Mouse (Mus musculus): ENCODE results near the gene Zfp281. TPM values are rescaled to one million over a fixed set of nuclear protein-coding genes. Genes with fewer than 3 reads are reported as not detected.

Zfp281 gene
- 25.6 and 26.8 TPM in 2 replicates for polyA plus RNA-seq (2015; fragmentation: Nextera tagmentation; extraction: Ambion mirVana)

DNA sequence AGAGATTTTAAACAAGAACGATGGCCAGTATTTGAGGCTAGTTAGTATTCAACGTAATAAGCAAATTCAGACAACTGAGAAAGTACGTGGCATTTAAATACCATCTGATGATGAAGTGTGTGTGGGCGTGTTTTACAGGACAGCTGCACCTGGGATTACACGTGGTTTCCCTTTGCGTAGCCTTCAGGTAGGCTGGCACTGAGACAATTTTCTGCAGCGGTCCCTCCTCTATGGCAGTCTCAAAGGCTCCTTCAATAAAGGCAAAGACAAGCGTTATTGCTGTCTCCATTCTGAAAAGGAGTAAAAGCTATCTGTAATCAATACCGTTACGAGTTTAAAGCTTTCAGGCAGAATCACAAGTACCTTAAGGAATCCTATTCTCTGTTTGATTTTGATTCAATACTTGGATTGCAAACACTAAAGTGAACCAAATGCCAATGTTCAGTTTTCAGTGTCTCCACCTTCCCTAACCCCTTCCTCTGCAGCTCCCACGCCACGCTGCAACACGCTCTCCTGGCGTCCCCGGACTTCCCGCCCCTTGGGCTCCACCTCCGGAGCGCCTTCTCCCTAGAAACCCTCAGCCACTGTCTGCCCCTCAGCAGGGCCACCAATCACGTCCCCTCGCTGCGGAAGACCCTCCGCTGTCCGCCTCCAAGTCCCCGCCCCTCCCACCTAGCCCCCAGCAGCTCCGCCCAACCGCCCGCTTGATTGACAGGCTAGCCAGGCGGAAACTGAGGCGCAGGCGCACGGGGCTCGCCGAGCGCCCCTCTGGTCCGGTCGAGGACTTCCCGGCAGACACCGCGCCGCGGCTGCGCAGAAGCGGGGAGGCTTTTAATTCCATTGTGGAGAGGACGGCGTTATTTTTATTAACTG, at the start of gene Zfp281:
Gene Zfp281, plus strand, starts transcription at position 756 of the 873 bp plus-strand sequence.
- Histone ChIP-seq H3K36me3 (peaks cover 26% of the 10 kb centered on the region), H3K4me3 (peak within 1 kb of the TSS; percentile 90), H3K27ac (peak within 1 kb of the TSS; percentile 90), H3K27me3 (no peaks in the 10 kb centered on the region), H3K9ac (peak within 1 kb of the TSS; percentile 97), H3K4me2 (peak within 1 kb of the TSS; percentile 83), H3K9me3 (no peaks in the 10 kb centered on the region), H3K4me1 (peaks cover 29% of the 10 kb centered on the region)
- ATAC-seq (ENCODE audit: insufficient number of reproducible peaks, insufficient read depth, low FRiP score, low TSS enrichment, low read depth), result peak; percentile 97
- WGBS, result 2% methylated on average over 45 of the region's 45 CpGs

DNA sequence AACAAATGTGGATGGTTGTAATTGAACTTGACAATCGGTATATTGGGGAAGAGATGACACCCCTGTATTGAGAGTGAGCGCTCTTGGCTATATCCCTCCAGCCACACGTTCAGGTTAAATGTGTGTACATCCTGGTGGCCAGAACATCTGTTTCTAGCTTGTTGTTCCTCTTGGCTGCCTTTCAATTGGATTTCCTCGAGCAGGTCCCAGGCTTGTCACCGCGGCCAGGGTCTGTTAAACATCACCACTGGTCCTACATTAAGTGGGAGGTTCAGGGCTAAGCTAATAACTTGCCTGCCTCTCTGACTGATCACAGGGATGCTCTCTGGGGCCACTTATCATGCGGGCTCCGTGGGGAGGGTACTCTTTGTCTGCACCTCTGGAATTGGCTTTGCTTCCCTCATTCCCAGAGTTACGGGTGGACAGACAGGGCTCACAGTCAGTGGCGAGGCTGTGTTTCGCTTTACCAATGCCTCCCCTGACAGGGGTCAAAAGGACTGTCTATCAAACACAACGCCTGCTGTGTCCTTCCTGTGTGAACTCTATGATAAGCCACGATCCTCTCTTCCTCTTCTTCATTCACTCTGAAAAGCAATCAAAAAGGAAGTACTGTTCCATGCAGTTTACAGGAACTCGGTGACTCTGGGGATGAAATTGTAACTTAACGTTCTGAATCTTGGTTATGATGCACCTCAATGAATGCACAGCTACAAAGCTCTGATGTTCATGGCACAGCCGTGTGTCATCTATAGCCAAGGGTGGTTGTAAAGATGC, 46.6 kb upstream of the Zfp281 start:
- Histone ChIP-seq H3K4me1 (peaks cover 13% of the 10 kb centered on the region), H3K9ac (no peak overlapping the region), H3K9me3 (no peaks in the 10 kb centered on the region), H3K27ac (no peak overlapping the region), H3K4me3 (no peak overlapping the region), H3K27me3 (peaks cover 3% of the 10 kb centered on the region; the same call in 1 of the 2 replicates), H3K36me3 (no peaks in the 10 kb centered on the region), H3K4me2 (peak overlapping the region; percentile 27)
- WGBS, result 32% methylated on average over 16 of the region's 16 CpGs
- ATAC-seq (ENCODE audit: insufficient number of reproducible peaks, insufficient read depth, low FRiP score, low TSS enrichment, low read depth), result no peak

DNA sequence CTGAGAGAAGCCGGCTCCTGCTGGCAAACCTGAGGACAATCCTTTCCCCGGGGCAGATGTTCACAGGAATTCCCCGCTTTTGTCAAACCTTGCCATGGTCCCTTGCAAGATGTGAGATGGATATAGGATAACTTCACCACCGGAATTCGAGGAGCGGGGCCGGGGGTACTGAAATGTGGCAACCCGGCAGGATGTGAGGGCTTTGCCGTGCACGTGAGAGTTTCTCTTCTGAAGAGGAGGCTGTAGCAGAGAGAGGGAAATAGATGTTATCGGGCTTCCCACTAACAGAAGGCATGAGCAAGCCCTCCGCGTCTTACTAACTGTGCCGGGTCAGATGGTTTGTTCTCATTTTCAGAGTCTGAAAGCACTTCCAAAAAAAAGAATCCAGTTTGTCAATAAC, 45.3 kb upstream of the Zfp281 start:
- H3K36me3 ChIP-seq, result no peaks in the 10 kb centered on the region
- H3K9ac ChIP-seq, result no peak overlapping the region
- peaks cover 3% of the 10 kb centered on the region; the same call in 1 of the 2 replicates for H3K27me3 ChIP-seq
- ATAC-seq (ENCODE audit: insufficient number of reproducible peaks, insufficient read depth, low FRiP score, low TSS enrichment, low read depth), result no peak
- H3K4me3 ChIP-seq, result no peak overlapping the region
- H3K4me1 ChIP-seq, result peaks cover 13% of the 10 kb centered on the region
- no peak overlapping the region for H3K27ac ChIP-seq
- H3K9me3 ChIP-seq, result no peaks in the 10 kb centered on the region
- no peak overlapping the region for H3K4me2 ChIP-seq
- 65% methylated on average over 14 of the region's 14 CpGs for WGBS

DNA sequence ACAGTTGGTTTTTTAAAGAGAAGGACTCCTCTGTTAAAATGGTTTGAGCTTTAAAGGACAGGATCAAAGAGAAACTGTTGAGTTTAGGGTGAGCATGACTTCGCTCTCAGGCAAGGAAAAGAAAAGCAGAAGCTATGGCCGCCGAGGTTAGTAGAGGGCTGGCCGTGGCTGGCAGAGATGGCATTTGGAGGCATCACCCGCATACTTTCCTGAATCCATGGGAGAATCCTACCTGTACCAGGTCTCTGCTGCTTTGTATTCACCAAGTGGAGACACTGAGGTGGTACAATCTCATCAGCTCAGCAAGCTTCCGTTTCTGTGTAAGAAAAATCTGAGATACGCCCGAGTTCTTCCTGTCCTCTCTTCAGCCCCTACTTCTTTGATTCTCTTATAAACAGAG, 44.4 kb upstream of the Zfp281 start:
- H3K27ac ChIP-seq, result no peak overlapping the region
- WGBS, result 86% methylated on average over 8 of the region's 8 CpGs
- no peak for ATAC-seq (ENCODE audit: insufficient number of reproducible peaks, insufficient read depth, low FRiP score, low TSS enrichment, low read depth)
- H3K4me2 ChIP-seq, result no peak overlapping the region
- H3K27me3 ChIP-seq, result peaks cover 3% of the 10 kb centered on the region; the same call in 1 of the 2 replicates
- no peaks in the 10 kb centered on the region for H3K36me3 ChIP-seq
- H3K4me1 ChIP-seq, result peaks cover 13% of the 10 kb centered on the region
- H3K9ac ChIP-seq, result no peak overlapping the region
- no peaks in the 10 kb centered on the region for H3K9me3 ChIP-seq
- no peak overlapping the region for H3K4me3 ChIP-seq

DNA sequence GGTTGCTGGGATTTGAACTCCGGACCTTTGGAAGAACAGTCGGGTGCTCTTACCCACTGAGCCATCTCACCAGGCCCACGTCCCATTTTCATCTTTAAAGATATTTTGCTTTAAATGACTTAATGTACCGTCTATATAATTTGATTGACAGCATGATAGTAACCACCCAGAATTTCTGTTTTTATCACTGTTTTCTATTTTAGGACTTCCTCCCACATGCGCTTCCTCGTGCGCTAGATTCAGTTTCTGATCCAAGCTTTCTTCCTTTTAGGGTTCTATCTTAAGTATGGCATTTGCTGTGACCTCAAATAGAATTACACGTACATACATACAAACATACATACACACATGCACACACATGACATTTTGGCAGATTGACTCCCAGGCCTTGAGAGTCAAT, 42.9 kb upstream of the Zfp281 start:
- ATAC-seq (ENCODE audit: insufficient number of reproducible peaks, insufficient read depth, low FRiP score, low TSS enrichment, low read depth), result no peak
- H3K4me3 ChIP-seq, result no peak overlapping the region
- WGBS, result 87% methylated on average over 8 of the region's 8 CpGs
- H3K27ac ChIP-seq, result no peak overlapping the region
- H3K4me1 ChIP-seq, result peaks cover 13% of the 10 kb centered on the region
- H3K27me3 ChIP-seq, result peaks cover 3% of the 10 kb centered on the region; the same call in 1 of the 2 replicates
- no peaks in the 10 kb centered on the region for H3K36me3 ChIP-seq
- no peak overlapping the region for H3K4me2 ChIP-seq
- H3K9me3 ChIP-seq, result no peaks in the 10 kb centered on the region
- H3K9ac ChIP-seq, result no peak overlapping the region

DNA sequence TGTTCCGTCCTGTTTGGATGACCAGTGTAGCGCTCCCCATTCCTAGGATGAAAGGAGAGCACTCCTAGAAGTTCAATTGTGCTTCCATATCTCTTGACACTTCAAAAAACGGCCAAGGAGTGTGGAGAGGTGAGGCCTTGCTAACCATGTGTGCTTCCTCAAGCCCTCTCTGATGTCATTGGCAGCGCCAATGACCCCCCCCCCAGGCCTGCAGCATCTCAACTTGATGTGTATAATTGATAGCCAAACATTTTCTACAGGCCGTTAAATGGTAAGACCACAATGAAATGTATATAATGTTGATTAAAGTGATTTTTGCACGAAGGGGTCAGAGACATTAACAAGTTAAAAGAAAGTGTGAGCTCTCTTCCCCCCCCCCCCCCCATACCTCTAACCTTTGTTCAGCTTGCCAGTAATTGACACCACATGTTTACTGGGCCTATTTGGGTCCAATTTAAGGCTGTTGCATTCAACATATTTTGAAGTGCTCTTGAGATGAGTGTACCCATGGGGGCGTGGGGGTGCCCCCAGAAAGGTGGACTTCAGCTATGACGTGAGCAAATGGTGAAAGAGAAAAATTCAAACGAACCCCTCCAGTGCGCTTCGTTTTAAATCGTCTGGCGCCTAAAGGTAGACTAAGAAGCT, 36.8 kb upstream of the Zfp281 start:
- Histone ChIP-seq H3K9me3 (no peaks in the 10 kb centered on the region), H3K36me3 (no peaks in the 10 kb centered on the region), H3K27me3 (no peaks in the 10 kb centered on the region), H3K27ac (no peak overlapping the region), H3K4me2 (no peak overlapping the region), H3K9ac (no peak overlapping the region), H3K4me3 (no peak overlapping the region), H3K4me1 (peaks cover 13% of the 10 kb centered on the region)
- ATAC-seq (ENCODE audit: insufficient number of reproducible peaks, insufficient read depth, low FRiP score, low TSS enrichment, low read depth), result no peak
- 49% methylated on average over 13 of the region's 13 CpGs for WGBS

DNA sequence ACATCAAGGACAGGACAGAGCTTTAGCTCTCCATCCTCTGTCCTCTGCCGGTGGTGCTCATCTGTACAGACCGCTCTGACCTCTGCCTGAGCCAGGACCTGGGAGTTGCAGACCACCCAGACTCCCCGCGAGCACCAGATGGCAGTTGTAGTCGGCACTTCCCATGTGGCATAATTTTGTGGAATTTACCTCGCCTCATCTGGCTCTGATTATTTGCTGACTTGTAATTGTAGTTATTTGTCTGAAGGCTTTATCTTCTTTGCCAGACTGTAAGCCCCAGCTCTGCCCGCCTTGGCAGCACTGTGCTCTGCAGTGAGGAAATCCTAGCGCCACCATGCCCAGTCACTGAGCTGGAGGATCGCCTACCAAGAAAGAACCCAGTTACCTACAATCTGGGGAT, 35.8 kb upstream of the Zfp281 start:
- peak overlapping the region; percentile 63 for H3K4me2 ChIP-seq
- H3K36me3 ChIP-seq, result no peaks in the 10 kb centered on the region
- no peaks in the 10 kb centered on the region for H3K9me3 ChIP-seq
- H3K27ac ChIP-seq, result peak overlapping the region; percentile 51
- H3K27me3 ChIP-seq, result no peaks in the 10 kb centered on the region
- H3K9ac ChIP-seq, result 0 out of 2 replicates have a peak overlapping the region, but pooled peaks have one; percentile 57
- H3K4me1 ChIP-seq, result peaks cover 13% of the 10 kb centered on the region
- 4% methylated on average over 9 of the region's 9 CpGs for WGBS
- no peak for ATAC-seq (ENCODE audit: insufficient number of reproducible peaks, insufficient read depth, low FRiP score, low TSS enrichment, low read depth)
- H3K4me3 ChIP-seq, result peak overlapping the region; percentile 30

DNA sequence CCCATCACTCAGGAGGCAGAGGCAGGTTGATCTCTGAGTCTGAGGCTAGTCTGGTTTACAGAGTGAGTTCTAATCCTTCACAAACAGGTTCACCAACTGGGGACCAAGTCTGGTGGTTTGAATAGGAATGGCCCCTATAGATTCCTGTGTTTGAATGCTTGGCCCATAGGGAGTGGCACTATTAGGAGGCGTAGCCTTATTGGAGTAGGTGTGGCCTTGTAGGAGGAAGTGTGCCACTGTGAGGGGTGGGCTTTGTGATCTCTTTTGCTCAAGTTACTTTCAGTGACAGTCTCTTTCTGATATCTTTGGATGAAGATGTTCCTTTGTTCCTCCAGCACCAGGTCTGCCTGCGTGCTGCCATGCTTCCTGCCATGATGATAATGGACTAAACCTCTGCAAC, 32.0 kb upstream of the Zfp281 start:
- Histone ChIP-seq H3K4me2 (no peak overlapping the region), H3K27ac (no peak overlapping the region), H3K9ac (no peak overlapping the region), H3K9me3 (no peaks in the 10 kb centered on the region), H3K36me3 (no peaks in the 10 kb centered on the region), H3K27me3 (no peaks in the 10 kb centered on the region), H3K4me1 (peaks cover 13% of the 10 kb centered on the region), H3K4me3 (no peak overlapping the region)
- no peak for ATAC-seq (ENCODE audit: insufficient number of reproducible peaks, insufficient read depth, low FRiP score, low TSS enrichment, low read depth)
- 93% methylated on average over 2 of the region's 2 CpGs for WGBS

DNA sequence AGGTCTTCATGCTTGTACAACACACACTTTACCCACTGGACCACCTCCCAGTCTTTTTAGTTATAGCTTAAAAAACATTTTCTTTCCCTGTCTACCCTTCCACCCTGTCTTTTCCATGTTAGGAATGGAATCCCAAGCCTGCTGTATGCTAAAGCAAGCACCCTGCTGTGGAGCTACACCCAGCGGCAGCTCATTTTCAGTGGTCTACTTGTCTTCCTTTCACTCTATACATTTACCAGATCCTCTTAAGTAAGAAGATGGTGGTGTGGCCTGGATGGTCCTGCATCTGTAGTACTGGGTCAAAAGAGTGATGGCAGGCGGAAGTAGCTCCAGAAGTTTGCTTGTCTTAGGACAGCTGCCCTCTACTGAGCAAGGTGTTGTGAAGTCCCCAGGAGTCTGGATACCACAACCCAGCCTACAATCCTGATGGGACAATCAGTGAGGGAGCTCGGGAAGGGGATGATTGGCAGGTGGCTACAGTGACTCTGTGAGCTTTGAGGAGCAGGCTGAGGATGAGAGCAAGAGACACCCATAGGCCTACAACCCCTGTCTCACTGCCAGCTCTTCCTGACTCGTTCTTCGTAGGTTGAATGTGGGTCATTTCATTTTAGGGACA, 30.4 kb upstream of the Zfp281 start:
- no peaks in the 10 kb centered on the region for H3K9me3 ChIP-seq
- no peak overlapping the region for H3K9ac ChIP-seq
- 88% methylated on average over 5 of the region's 5 CpGs for WGBS
- H3K27ac ChIP-seq, result no peak overlapping the region
- no peak for ATAC-seq (ENCODE audit: insufficient number of reproducible peaks, insufficient read depth, low FRiP score, low TSS enrichment, low read depth)
- H3K36me3 ChIP-seq, result no peaks in the 10 kb centered on the region
- H3K4me2 ChIP-seq, result no peak overlapping the region
- H3K27me3 ChIP-seq, result no peaks in the 10 kb centered on the region
- H3K4me3 ChIP-seq, result no peak overlapping the region
- H3K4me1 ChIP-seq, result peaks cover 2% of the 10 kb centered on the region

DNA sequence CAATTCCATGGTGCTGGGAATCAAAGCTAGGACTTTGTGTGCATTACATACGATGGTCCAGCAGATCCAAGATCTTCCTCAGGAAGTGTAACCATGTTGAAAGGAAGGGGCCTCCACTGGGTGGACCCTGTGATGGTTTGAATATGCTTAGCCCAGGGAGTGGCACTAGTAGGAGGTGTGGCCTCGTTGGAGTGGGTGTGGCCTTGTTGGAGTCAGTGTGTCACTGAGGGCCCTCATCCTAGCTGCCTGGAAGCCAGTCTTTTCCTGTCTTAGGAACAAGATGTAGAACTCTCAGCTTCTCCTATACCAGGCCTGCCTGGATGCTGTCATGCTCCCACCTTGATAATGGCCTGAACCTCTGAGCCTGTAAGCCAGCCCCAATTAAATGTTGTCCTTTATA, 27.9 kb upstream of the Zfp281 start:
- Histone ChIP-seq H3K27ac (no peak overlapping the region), H3K4me3 (no peak overlapping the region), H3K27me3 (no peaks in the 10 kb centered on the region), H3K9me3 (no peaks in the 10 kb centered on the region), H3K9ac (no peak overlapping the region), H3K4me1 (no peaks in the 10 kb centered on the region), H3K36me3 (no peaks in the 10 kb centered on the region), H3K4me2 (no peak overlapping the region)
- no peak for ATAC-seq (ENCODE audit: insufficient number of reproducible peaks, insufficient read depth, low FRiP score, low TSS enrichment, low read depth)
- WGBS, result 81% methylated on average over 2 of the region's 2 CpGs

DNA sequence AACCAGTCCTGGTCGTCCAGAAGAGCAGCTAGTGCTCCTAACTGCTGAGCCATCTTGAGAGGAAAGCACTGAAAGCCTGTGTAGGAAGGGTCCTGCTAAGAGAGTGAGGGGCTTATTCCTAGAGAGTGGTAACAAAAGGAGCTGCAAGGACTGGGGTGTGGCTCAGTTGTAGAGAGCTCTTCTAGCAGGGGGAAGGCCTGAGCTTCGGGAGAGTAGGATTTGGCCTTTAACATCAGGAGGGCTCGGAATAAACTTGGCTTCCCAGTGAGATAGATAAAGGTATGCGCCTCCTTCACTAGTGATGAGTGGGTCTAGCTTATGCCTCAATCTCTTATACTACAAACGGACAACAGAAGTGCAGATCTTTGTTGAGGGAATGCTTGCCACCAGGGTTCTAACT, 26.4 kb upstream of the Zfp281 start:
- Histone ChIP-seq H3K4me3 (no peak overlapping the region), H3K27ac (no peak overlapping the region), H3K4me2 (no peak overlapping the region), H3K9me3 (no peaks in the 10 kb centered on the region), H3K4me1 (no peaks in the 10 kb centered on the region), H3K27me3 (no peaks in the 10 kb centered on the region), H3K36me3 (no peaks in the 10 kb centered on the region), H3K9ac (no peak overlapping the region)
- ATAC-seq (ENCODE audit: insufficient number of reproducible peaks, insufficient read depth, low FRiP score, low TSS enrichment, low read depth), result no peak
- WGBS, result 73% methylated on average over 5 of the region's 5 CpGs
